Mouse (Mus musculus) ES-E14 (cell line): ENCODE measurements around the gene Lclat1. TPM values are rescaled to one million over a fixed set of nuclear protein-coding genes. Genes with fewer than 3 reads are reported as not detected.
"Not testable (repeated sequence)": the region's sequence is repeated elsewhere in the genome, so short reads cannot be mapped to it uniquely, and the experiment has no call there.

ENCODE experiments used
- DNase-seq: peaks from one replicate; pipeline ENCODE4 v3.0.0-alpha.2; 2013; ENCODE audit warnings: low read depth, low spot score
- H3K27ac ChIP-seq: 2 replicates; pipeline ENCODE4 v1.5.1; 2012; ENCODE audit warnings: low read depth, mild to moderate bottlenecking, low read length, moderate library complexity, mixed read lengths; ENCODE audit not compliant: poor library complexity, insufficient read depth, severe bottlenecking
- H3K36me3 ChIP-seq: 2 replicates; pipeline ENCODE4 v1.6.1; 2012; ENCODE audit warnings: mild to moderate bottlenecking, low read length, moderate library complexity, mixed read lengths; ENCODE audit not compliant: control insufficient read depth, poor library complexity, insufficient read depth, severe bottlenecking
- H3K4me1 ChIP-seq, 2 experiments: fragments of 150-350 bp in 1 of 2; sonication (generic) in 1 of 2; 2 replicates each; pipeline ENCODE4 v1.6.1; 2012; ENCODE audit warnings: low read length in 2 of 2, mild to moderate bottlenecking in 1 of 2, mixed read lengths in 1 of 2; ENCODE audit not compliant: control insufficient read depth in 2 of 2, insufficient read depth in 2 of 2, poor library complexity in 1 of 2
- H3K4me3 ChIP-seq, 2 experiments: fragments of 150-350 bp in 1 of 2; sonication (generic) in 1 of 2; 2 replicates each; pipeline ENCODE4 v1.5.1; 2012; ENCODE audit warnings: low read length in 2 of 2, low read depth in 1 of 2, mild to moderate bottlenecking in 1 of 2, mixed read lengths in 1 of 2; ENCODE audit not compliant: insufficient read depth in 1 of 2, poor library complexity in 1 of 2, severe bottlenecking in 1 of 2
- H3K9ac ChIP-seq: 2 replicates; pipeline ENCODE4 v1.6.1; 2012; ENCODE audit warnings: low read depth, mild to moderate bottlenecking, low read length, mixed read lengths; ENCODE audit not compliant: poor library complexity, insufficient read depth, severe bottlenecking
- H3K9me3 ChIP-seq: fragments of 150-350 bp; sonication (generic); 2 replicates; pipeline ENCODE4 v1.6.1; 2012; ENCODE audit warnings: low read depth, mild to moderate bottlenecking, low read length; ENCODE audit not compliant: control insufficient read depth, insufficient read depth
- CHD2 ChIP-seq: IDR thresholded peaks from 2 replicates; pipeline ENCODE4 v1.6.1; 2014; ENCODE audit warnings: mild to moderate bottlenecking, low read depth, low read length, inconsistent platforms
- HCFC1 ChIP-seq: IDR thresholded peaks from 2 replicates; pipeline ENCODE4 v1.6.1; 2012; ENCODE audit warnings: low read length, inconsistent platforms, borderline replicate concordance; ENCODE audit not compliant: insufficient read depth
- MAFK ChIP-seq: IDR thresholded peaks from 2 replicates; pipeline ENCODE4 v1.6.1; 2014; ENCODE audit warnings: mild to moderate bottlenecking, low read depth, low read length, inconsistent platforms; ENCODE audit not compliant: insufficient read depth
- ZC3H11A ChIP-seq: IDR thresholded peaks from 2 replicates; pipeline ENCODE4 v1.6.1; 2012; ENCODE audit warnings: low read depth, mild to moderate bottlenecking, inconsistent platforms, low read length, borderline replicate concordance
- ZNF384 ChIP-seq: IDR thresholded peaks from 2 replicates; pipeline ENCODE4 v1.6.1; 2012; ENCODE audit warnings: low read depth, low read length, inconsistent platforms
- in situ Hi-C, 2 experiments: fragments of 600-800 bp; cut with MboI; formaldehyde crosslinking; loops; one replicate each; pipeline ENCODE4 v1.15.1; 2025; ENCODE audit warnings: low sequenced_read_pairs in 2 of 2, inconsistent platforms in 1 of 2; ENCODE audit not compliant: unreplicated experiment in 2 of 2
- total RNA-seq: library from RNA; depleted of rRNA; stranded (reverse); fragments of 300-350 nt; gene quantifications from 2 replicates; pipeline ENCODE4 v1.2.3, GENCODE M21; 2012

Lclat1 gene
- total RNA-seq, 1 experiment = 8.6 TPM

- Histone ChIP-seq H3K4me3 (no peak overlapping the region), H3K9me3 (no peaks in the 10 kb centered on the region), H3K27ac (no peak overlapping the region), H3K9ac (no peak overlapping the region), H3K4me1 (no peaks in the 10 kb centered on the region), H3K36me3 (no peaks in the 10 kb centered on the region)
- DNase-seq = no peak
- in situ Hi-C loops = no loop called here
- no peak for TF ChIP-seq MAFK
- no peak for TF ChIP-seq HCFC1
- TF ChIP-seq CHD2 = no peak
- TF ChIP-seq ZNF384 = no peak
- no peak for TF ChIP-seq ZC3H11A
Observed at GRCm38 (mm10) chr17:73138217-73138616, 30.4 kb downstream of the Lclat1 start.

- H3K4me1 ChIP-seq = no peaks in the 10 kb centered on the region
- no peak overlapping the region for H3K9ac ChIP-seq
- TF ChIP-seq CHD2 (no peak), MAFK (no peak), HCFC1 (no peak), ZNF384 (no peak), ZC3H11A (no peak)
- in situ Hi-C loops = no loop called here
- H3K36me3 ChIP-seq = no peaks in the 10 kb centered on the region
- no peak overlapping the region for H3K27ac ChIP-seq
- no peak overlapping the region for H3K4me3 ChIP-seq
- no peak for DNase-seq
- no peaks in the 10 kb centered on the region for H3K9me3 ChIP-seq
Observed at GRCm38 (mm10) chr17:73142029-73142428, 34.2 kb downstream of the Lclat1 start.

- Histone ChIP-seq H3K4me3 (no peak overlapping the region), H3K9ac (no peak overlapping the region), H3K36me3 (no peaks in the 10 kb centered on the region), H3K9me3 (no peaks in the 10 kb centered on the region), H3K27ac (no peak overlapping the region), H3K4me1 (no peaks in the 10 kb centered on the region)
- in situ Hi-C loops = no loop called here
- TF ChIP-seq MAFK (no peak), ZNF384 (no peak), CHD2 (no peak), ZC3H11A (no peak), HCFC1 (no peak)
- no peak for DNase-seq
Observed at GRCm38 (mm10) chr17:73142445-73142844, 34.7 kb downstream of the Lclat1 start.

- no peak for DNase-seq
- no peak overlapping the region for H3K9ac ChIP-seq
- no peaks in the 10 kb centered on the region for H3K36me3 ChIP-seq
- TF ChIP-seq MAFK (no peak), CHD2 (no peak), HCFC1 (no peak), ZNF384 (no peak), ZC3H11A (no peak)
- H3K9me3 ChIP-seq = no peaks in the 10 kb centered on the region
- no peak overlapping the region for H3K27ac ChIP-seq
- H3K4me1 ChIP-seq = no peaks in the 10 kb centered on the region
- no peak overlapping the region for H3K4me3 ChIP-seq
- in situ Hi-C loops = no loop called here
Observed at GRCm38 (mm10) chr17:73145426-73145825, 37.6 kb downstream of the Lclat1 start.

GRCm38 (mm10) chr17:73148607-73149006 is 40.8 kb downstream of the Lclat1 start:
- in situ Hi-C loops = no loop called here
- DNase-seq = no peak
- H3K27ac ChIP-seq = no peak overlapping the region
- TF ChIP-seq CHD2 = no peak
- no peak for TF ChIP-seq HCFC1
- no peak for TF ChIP-seq ZNF384
- TF ChIP-seq ZC3H11A = no peak
- TF ChIP-seq MAFK = no peak
- no peaks in the 10 kb centered on the region for H3K36me3 ChIP-seq
- no peaks in the 10 kb centered on the region for H3K9me3 ChIP-seq
- no peak overlapping the region for H3K9ac ChIP-seq
- H3K4me1 ChIP-seq = no peaks in the 10 kb centered on the region
- no peak overlapping the region for H3K4me3 ChIP-seq

GRCm38 (mm10) chr17:73152790-73153525 is 45.2 kb downstream of the Lclat1 start:
- not testable (repeated sequence) for DNase-seq, H3K4me1 ChIP-seq

More at GRCm38 (mm10) chr17:73152790-73153525, 45.2 kb downstream of the Lclat1 start:
- H3K9ac ChIP-seq, H3K36me3 ChIP-seq, H3K27ac ChIP-seq, in situ Hi-C loops, H3K4me3 ChIP-seq, H3K9me3 ChIP-seq: not testable (repeated sequence)
